Mouse (Mus musculus) lung, postnatal 0 days (tissue): ENCODE results near the gene Tmprss7. TPM values are rescaled to one million over a fixed set of nuclear protein-coding genes. Genes with fewer than 3 reads are reported as not detected.

Experiments
- ATAC-seq: fragments of 200-750 bp; cut with Nextera tagmentation; 2 replicates; pipeline ENCODE4 v1.8.0; 2017; ENCODE audit warnings: moderate library complexity
- DNase-seq: peaks from one replicate; pipeline ENCODE4 v3.0.0-alpha.2; 2016; ENCODE audit warnings: low spot score
- H3K27ac ChIP-seq: fragments of 300-500 bp; sonication (generic); 2 replicates; pipeline ENCODE4 v1.5.1; 2014; ENCODE audit warnings: antibody characterized with exemption, mild to moderate bottlenecking, low read length, mixed read lengths
- H3K27me3 ChIP-seq: fragments of 300-500 bp; sonication (generic); replicated peaks from 2 replicates; pipeline ENCODE4 v1.6.1; 2014; ENCODE audit warnings: low read length, mixed read lengths; ENCODE audit not compliant: insufficient read depth
- H3K36me3 ChIP-seq: fragments of 300-500 bp; sonication (generic); 2 replicates; pipeline ENCODE4 v1.6.1; 2014; ENCODE audit warnings: low read length, mixed read lengths; ENCODE audit not compliant: insufficient read depth
- H3K4me1 ChIP-seq: fragments of 300-500 bp; sonication (generic); 2 replicates; pipeline ENCODE4 v1.6.1; 2014; ENCODE audit warnings: antibody characterized with exemption, low read depth, low read length, mixed read lengths; ENCODE audit not compliant: insufficient read depth
- H3K4me2 ChIP-seq: fragments of 300-500 bp; sonication (generic); replicated peaks from 2 replicates; pipeline ENCODE4 v1.6.1; 2014; ENCODE audit warnings: low read depth, mild to moderate bottlenecking, low read length, moderate library complexity, mixed read lengths
- H3K4me3 ChIP-seq: fragments of 300-500 bp; sonication (generic); 2 replicates; pipeline ENCODE4 v1.5.1; 2014; ENCODE audit warnings: low read depth, low read length
- H3K9ac ChIP-seq: fragments of 300-500 bp; sonication (generic); replicated peaks from 2 replicates; pipeline ENCODE4 v1.6.1; 2014; ENCODE audit warnings: low read depth, mild to moderate bottlenecking
- H3K9me3 ChIP-seq: fragments of 300-500 bp; sonication (generic); 2 replicates; pipeline ENCODE4 v1.6.1; 2016; ENCODE audit warnings: low read length, mixed read lengths
- CTCF ChIP-seq: IDR thresholded peaks from 2 replicates; pipeline ENCODE4 v1.5.1; 2016; ENCODE audit warnings: antibody characterized with exemption, mild to moderate bottlenecking
- EP300 ChIP-seq: IDR thresholded peaks from 2 replicates; pipeline ENCODE4 v1.6.1; 2016; ENCODE audit warnings: antibody characterized with exemption, mild to moderate bottlenecking, control low read depth
- WGBS: fragments of 180-500 bp; shearing (Covaris S2); extraction: QIAGEN DNeasy Blood & Tissue Kit; methylation state at CpG from one replicate; pipeline ENCODE4 v1.1.7; 2014; 5-methylcytosine and 5-hydroxymethylcytosine counted together
- polyA plus RNA-seq: library from polyadenylated mRNA; unstranded; fragments of >200 nt; fragmentation: Nextera tagmentation; extraction: Ambion mirVana; gene quantifications from 2 replicates; pipeline ENCODE4 v1.2.1, GENCODE M21; 2015

Tmprss7 gene
- polyA plus RNA-seq, 1 experiment from 2014 or later = 0.10 TPM

GRCm38 (mm10) chr16:45609300-45609699, 84.2 kb downstream of the Tmprss7 start:
- Histone ChIP-seq H3K27ac (peak overlapping the region; percentile 17; the same call in 1 of the 2 replicates), H3K9me3 (no peaks in the 10 kb centered on the region), H3K4me2 (no peak overlapping the region), H3K4me3 (no peak overlapping the region), H3K27me3 (no peaks in the 10 kb centered on the region), H3K4me1 (no peaks in the 10 kb centered on the region; the same call in 1 of the 2 replicates), H3K36me3 (no peaks in the 10 kb centered on the region), H3K9ac (no peak overlapping the region)
- no peak for TF ChIP-seq EP300
- TF ChIP-seq CTCF = peak; percentile 80
- DNase-seq (peak; percentile 51), ATAC-seq (no peak)
- WGBS = 51% methylated on average over 3 of the region's 3 CpGs

- no peaks in the 10 kb centered on the region for H3K36me3 ChIP-seq
- ATAC-seq (peak; percentile 74), DNase-seq (peak; percentile 84)
- H3K27ac ChIP-seq = peak overlapping the region; percentile 17
- 0 out of 2 replicates have a peak, but pooled peaks have one; percentile 34 for TF ChIP-seq EP300
- TF ChIP-seq CTCF = peak; percentile 90
- H3K9ac ChIP-seq = no peak overlapping the region
- no peaks in the 10 kb centered on the region; the same call in 1 of the 2 replicates for H3K4me1 ChIP-seq
- WGBS = 19% methylated on average over 4 of the region's 4 CpGs
- no peaks in the 10 kb centered on the region for H3K27me3 ChIP-seq
- H3K4me2 ChIP-seq = no peak overlapping the region
- no peak overlapping the region for H3K4me3 ChIP-seq
- H3K9me3 ChIP-seq = no peaks in the 10 kb centered on the region
Measured at GRCm38 (mm10) chr16:45608481-45608954, 84.9 kb downstream of the Tmprss7 start.

Other genes starting within 250 kb of the Tmprss7 start
- 0.07 TPM in 1 of 2 replicates, not detected in the other for gene Gm609, start 200.7 kb downstream of the Tmprss7 start, polyA plus RNA-seq
- gene Gm17783, start 161.6 kb downstream of the Tmprss7 start, polyA plus RNA-seq = not detected in 2 replicates
- not detected in 2 replicates for gene Slc9c1, start 158.3 kb downstream of the Tmprss7 start, polyA plus RNA-seq
- 0.10 and 0.26 TPM in 2 replicates for gene Gcsam, start 83.3 kb downstream of the Tmprss7 start, polyA plus RNA-seq
- gene BC016579, start 39.6 kb downstream of the Tmprss7 start, polyA plus RNA-seq = 0.30 and 0.31 TPM in 2 replicates
- gene Tagln3, start 30.9 kb upstream of the Tmprss7 start, polyA plus RNA-seq = 0.53 and 0.76 TPM in 2 replicates
- gene Abhd10, start 49.3 kb upstream of the Tmprss7 start, polyA plus RNA-seq = 21.3 and 21.7 TPM in 2 replicates